Mouse (Mus musculus): ENCODE data around the gene Lamb3.

Gene Lamb3

GRCm38 (mm10) chr1:193281344-193281743 lies 73.8 kb downstream of the Lamb3 start:
- DNase-seq: no peak

DNA sequence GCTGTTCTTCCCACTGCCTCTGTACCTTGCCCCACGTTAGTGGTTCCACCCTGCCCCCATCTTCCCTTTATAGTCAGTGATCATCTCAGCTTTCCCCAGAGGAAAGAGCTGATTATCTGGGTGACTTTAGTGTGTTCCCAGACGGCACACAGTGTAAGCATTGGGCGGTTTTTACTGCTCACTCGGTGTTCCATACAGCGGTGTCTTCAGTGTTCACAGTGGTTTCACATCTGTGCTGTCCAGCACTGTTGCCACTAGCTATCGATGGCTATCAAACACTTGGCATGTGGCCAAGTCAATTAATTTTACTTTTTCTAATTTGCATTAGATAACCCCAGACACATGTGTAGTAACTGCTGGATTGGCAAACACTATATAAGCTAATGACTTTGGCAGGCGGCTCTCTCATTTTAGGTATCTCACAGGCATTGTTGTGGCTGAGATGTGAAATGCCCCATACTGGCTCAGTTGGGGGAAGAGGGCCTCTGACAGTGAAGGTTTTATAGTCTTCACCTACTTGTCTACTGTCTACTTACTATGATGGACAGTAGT lies 76.8 kb downstream of the Lamb3 start:
- DNase-seq: no peak

DNA sequence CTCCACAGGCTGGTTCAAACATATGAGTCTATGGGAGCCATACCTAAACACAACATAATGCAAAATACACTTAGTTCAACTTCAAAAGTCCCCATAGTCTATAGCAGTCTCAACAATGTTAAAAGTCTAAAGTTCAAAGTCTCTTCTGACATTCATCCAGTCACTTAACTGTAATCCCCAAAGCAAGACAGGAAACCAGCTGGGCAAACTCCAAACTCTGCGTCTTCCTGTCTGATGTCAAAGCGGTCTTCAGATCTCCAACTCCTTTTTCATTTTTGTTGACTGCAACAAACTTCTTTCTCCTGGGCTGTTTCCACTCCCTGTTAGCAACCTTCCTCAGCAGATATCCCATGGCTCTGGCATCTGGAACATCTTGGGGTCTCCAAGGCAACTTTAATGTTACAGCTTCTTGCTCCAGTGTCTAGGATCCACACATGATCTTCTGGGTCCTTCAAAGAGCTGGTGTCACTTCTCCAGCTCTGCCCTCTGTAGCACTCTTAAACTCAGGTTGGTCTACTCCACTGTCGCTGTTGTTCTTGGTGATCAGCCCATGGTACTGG lies 78.3 kb downstream of the Lamb3 start:
- peak in 1 of 2 experiments; percentile 42 for DNase-seq

DNA sequence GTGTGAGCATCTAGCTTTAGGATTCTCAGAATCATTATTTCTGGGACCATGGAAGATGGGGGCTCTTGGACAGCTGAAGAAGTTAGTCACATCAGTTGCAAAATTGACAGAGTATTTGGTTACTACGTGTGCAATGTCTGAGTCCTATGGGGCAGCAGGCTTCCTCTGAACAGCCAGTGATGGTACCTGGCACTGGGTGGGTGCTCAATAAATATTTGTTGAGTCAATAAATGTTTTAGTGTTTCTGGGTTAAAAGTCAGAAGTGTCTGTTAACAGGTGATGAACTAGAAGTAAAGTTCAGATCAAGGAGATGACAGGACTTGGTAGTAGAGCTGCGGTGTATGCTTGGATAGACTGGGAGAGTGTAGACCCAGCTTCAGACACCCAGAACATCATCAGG lies 80.1 kb downstream of the Lamb3 start:
- no peak for DNase-seq

- no peak for DNase-seq
Measured at GRCm38 (mm10) chr1:193289076-193289475, 81.6 kb downstream of the Lamb3 start.

- DNase-seq: peak; percentile 56 to 79
Measured at GRCm38 (mm10) chr1:193289914-193290313, 82.4 kb downstream of the Lamb3 start.

GRCm38 (mm10) chr1:193290686-193291085 lies 83.2 kb downstream of the Lamb3 start:
- no peak for DNase-seq

DNA sequence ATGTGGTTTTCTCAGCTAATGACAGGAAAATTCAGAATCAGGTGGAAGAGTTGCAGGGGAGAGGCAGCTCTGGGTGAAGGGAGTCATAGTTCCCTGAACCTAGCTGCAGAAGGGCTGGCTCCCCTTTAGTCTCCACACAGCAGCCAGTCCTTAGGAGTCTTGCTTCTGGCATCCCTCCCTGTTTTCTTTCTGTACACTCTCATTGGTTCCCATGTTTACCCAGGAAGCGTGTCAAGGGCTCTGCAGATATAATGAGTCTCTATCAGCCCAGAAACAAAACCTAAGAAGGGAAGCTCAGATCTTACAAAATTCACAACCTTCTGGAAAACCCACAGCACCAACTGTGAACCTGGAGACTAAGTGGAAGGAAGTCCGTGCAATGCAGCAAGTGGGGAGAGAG lies 85.5 kb downstream of the Lamb3 start:
- DNase-seq: no peak

DNA sequence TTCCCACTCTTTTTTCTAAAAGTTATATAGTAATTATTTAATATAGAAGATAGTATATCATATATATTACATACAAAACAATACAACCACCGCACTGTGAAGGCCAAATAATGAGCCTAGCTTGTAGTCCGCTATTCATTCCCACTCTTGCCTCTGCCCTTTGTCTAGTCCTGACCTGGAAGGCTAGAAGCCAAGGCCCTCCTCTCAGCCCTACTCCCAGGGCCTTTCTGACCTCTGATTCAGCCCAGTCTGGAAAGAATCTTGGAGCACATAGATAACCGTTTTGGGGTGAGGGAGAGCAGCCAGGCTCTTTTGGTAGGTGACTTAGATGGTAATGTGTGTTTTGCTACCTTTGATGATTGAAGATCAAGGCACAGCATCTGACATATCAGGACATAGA lies 86.4 kb downstream of the Lamb3 start:
- DNase-seq: peak in 1 of 2 experiments; percentile 24

DNA sequence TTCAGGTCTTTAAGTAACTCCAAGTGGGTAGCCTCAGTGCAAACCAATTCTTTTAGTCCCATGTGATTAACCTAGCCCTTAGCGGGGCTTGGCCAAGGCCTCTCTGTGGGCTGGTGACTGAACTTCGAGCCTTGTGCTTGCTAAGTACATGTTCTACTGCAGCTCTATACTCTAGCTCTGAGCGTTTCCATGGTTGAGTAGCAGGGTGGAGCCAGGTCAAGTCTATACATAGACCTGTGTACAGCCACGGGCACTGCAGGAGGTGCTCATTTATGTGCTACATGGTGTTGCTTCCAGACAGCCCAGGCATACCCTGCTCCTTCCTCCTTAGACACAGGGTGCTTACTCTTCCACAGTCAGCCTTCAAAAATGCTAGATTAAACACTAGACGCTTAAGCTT lies 88.4 kb downstream of the Lamb3 start:
- DNase-seq: no peak

DNA sequence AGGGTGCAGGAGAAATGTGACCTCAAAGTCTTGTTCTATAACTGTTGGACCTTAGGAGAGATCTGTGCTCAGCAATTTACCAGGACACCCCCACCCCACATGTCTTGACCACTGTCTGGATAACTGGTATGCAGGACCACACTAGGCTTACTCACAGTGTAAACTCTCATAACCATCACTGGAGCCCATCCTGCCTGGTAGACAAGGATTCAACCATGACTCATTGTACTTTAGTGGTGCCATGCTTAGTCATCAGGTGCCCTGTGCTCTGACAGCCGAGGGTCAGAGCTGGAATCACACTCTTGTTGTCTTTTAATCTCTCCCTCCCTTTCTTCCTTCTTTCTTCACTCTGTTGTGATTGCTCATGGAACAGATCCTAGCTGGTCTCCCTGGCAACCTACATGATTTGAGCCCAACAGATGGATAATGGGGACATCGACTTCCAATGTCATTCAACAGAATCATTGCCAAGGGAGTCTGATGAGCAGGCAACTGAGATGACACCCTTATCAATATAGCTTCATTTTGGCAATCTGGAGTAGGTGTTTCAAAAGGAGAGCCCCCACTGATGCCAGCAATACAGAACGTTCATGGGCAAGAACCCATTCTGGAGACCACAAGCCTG lies 90.8 kb downstream of the Lamb3 start:
- no peak for DNase-seq

GRCm38 (mm10) chr1:193299995-193300394 lies 92.5 kb downstream of the Lamb3 start:
- no peak for DNase-seq

GRCm38 (mm10) chr1:193301216-193302092 lies 94.0 kb downstream of the Lamb3 start:
- peak in 1 of 2 experiments; percentile 62 for DNase-seq

- DNase-seq: no peak
Measured at GRCm38 (mm10) chr1:193302093-193302405, 94.5 kb downstream of the Lamb3 start.

DNA sequence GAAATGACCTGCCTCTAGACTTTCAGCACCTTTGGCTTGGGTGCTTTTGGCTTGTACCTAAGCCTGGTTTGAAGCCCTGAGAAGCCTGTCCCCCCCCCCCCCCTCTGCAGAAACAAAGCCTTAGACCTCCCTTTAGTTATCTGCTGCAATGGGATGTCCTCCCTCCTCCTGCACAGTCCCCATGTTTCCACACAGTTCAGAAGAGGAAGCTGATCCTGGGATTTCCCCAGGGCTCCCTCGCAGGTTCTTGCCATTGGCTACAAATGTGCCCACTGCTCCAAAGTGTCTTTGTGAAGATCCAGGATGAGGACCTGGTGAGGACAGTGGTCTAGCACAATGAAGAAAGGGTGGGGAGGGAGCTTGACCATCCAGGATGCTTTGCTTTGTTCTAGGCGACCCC lies 95.6 kb downstream of the Lamb3 start:
- DNase-seq: no peak

DNA sequence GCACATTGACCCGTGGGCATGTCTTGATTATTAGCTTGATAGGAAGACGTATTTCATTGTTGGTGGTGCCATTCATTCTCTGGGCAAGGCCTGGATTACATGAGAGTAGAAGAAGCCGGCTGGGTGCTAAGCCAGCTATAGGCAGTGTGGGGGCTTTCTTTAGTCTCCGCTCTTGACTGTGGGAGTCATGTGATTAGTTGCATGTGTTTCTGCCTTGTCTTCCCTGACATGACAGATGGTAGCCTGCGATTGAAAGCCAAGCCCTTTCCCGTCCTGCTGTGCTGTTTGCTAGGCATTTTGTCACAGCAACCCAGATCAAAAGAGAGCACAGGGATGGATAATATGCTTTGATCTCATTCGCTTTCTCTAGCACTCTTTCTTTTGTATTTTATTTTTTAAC lies 97.9 kb downstream of the Lamb3 start:
- DNase-seq: no peak

DNA sequence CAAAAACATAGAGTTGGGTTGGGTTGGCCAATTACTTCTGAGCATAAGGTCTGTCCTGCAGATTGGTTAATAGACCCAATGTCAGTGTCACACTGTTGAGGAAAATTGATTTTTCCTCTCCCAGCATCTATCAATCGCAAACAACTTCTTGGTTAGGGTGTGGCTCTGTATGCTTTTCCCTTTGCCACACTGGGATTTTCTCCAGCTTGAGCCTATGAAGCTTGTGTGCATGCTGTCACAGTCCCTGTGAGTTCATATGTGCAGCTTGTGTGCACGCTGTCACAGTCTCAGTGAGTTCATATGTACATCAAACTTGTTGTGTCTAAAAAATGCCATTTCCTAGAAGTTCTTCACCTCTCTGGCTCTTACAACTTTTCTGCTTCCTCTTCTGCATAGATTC lies 99.3 kb downstream of the Lamb3 start:
- no peak for DNase-seq

DNA sequence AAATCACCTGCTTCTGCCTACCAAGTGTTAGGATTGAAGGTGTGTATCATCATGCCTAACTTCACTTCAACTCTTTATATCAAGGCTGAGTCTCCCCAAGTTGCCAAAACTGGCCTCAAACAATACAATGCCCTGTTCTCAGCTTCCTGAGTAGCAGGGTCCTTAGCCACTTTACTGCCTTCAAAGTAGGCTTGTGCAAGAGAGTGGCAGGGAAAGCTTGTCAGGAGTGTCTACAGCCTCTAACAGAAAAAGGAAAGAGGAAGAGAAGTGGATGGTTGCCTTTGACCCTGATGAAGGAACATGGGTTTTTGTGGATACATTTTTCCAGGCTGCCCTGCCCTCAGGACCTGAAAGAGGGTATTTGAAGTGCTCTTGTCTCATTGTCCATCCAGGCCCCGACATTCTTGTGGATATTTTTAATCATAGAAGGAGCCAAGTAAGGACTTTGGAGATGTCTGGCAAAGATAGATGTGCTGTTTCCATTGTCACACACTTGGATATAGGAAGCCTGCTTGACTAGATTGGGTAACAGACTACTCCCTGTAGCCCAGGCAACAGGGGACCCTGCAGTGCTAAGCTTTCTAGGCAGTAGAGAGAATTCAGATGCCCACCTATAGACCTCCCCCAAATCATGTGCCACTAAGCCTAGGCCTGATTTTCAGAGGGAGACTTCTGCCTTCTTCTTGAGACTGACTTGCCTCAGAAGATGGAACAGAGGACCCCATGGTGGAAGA lies 102.5 kb downstream of the Lamb3 start:
- no peak for DNase-seq

GRCm38 (mm10) chr1:193310519-193311085 lies 103.1 kb downstream of the Lamb3 start:
- DNase-seq: no peak

DNA sequence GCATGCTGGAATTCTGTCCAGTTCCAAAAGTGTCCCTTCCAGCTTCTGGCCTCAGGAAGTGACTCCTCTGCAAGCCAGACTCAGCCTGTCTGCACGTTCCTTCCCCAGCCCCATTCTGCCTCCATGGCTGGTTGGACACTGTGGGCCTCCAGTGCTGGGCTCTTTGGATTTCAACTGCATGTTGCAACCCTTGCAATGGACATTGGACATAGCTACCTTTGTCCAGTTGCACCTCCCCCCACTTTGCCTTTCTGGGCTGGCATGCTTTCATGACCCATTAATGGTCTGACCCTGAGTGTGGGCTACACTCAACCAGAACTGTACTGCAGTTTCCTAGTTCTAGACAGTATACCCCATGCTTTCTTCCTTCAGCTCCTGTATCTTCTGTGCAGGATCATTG lies 104.1 kb downstream of the Lamb3 start:
- DNase-seq: peak; percentile 81 to 90

DNA sequence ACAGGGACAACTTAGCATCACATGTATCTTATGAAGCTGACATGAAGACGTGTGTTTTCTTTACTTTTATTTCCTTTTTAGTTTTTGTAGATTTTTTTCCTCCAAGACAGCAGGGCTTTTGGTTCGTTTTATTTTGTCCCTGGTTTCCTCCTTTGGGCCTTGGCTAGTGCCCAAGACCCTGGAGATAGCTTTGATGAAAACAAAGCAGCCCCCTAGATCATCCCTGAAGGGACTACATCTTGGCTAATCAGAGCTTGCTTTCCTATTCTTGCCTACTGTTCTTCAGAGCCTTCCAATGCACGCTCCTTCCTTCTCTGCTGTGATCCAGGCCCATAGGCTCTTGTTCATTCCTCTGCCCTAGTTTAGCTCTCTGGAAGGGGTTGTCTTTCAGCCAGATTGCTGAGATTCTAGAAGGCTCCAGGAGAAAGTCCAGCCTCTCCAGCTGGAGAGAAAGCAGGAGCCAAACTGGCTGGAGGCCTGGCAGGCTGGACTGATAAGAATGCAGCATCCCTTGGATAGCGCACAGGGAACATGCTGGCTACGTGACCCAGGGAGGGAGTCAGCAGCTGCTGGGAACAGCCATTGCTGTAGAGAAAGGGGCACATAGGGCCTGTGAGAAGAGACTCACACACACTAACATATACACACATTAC lies 108.3 kb downstream of the Lamb3 start:
- peak; percentile 76 to 87 for DNase-seq

GRCm38 (mm10) chr1:193316358-193316750 lies 108.9 kb downstream of the Lamb3 start:
- DNase-seq: no peak

Data from kidney, postnatal 25 days (tissue).